Mouse (Mus musculus) ES-Bruce4 (cell line): Measurements from ENCODE around the gene Sprn.

ENCODE experiments used
- CTCF ChIP-seq: IDR thresholded peaks from one replicate; pipeline ENCODE4 v1.8.1; 2011; ENCODE audit warnings: low read depth, low read length
- EP300 ChIP-seq: IDR thresholded peaks from 2 replicates; pipeline ENCODE4 v1.6.1; 2011; ENCODE audit warnings: low read depth, low read length; ENCODE audit not compliant: insufficient read depth

GRCm38 (mm10) chr7:140172936-140173335, 18.3 kb upstream of the Sprn start, which contains the start of gene Olfr523:
- TF ChIP-seq CTCF, result no peak
- TF ChIP-seq EP300, result no peak
